Mouse (Mus musculus) gastrocnemius, adult 2 months (tissue): ENCODE data around the gene Piwil4. TPM values are rescaled to one million over a fixed set of nuclear protein-coding genes. Genes with fewer than 3 reads are reported as not detected.
"Not testable (repeated sequence)": the region's sequence is repeated elsewhere in the genome, so short reads cannot be mapped to it uniquely, and the experiment has no call there.

Experiments
- DNase-seq: peaks from one replicate; pipeline ENCODE4 v3.0.0; 2022
- H3K27ac ChIP-seq: fragments of 200-600 bp; 2 replicates; pipeline ENCODE4 v1.8.1; 2022; ENCODE audit warnings: mild to moderate bottlenecking
- H3K4me3 ChIP-seq: fragments of 200-600 bp; 2 replicates; pipeline ENCODE4 v1.8.1; 2022; ENCODE audit warnings: mild to moderate bottlenecking, moderate library complexity
- CTCF ChIP-seq: fragments of 200-600 bp; IDR thresholded peaks from 2 replicates; pipeline ENCODE4 v1.8.1; 2022; ENCODE audit warnings: antibody characterized with exemption, mild to moderate bottlenecking, moderate library complexity
- intact Hi-C: fragments of 180-260 bp; cut with DNase I; formaldehyde crosslinking; loops from one replicate; pipeline ENCODE4 v1.15.1; 2025
- total RNA-seq, 2 experiments: library from RNA; stranded (reverse); gene quantifications; 2 replicates each; pipeline ENCODE4 v1.2.3; 2021

The Piwil4 gene
- total RNA-seq, 2 experiments from 2014 or later, result 0.11 TPM; not detected in 1

DNA sequence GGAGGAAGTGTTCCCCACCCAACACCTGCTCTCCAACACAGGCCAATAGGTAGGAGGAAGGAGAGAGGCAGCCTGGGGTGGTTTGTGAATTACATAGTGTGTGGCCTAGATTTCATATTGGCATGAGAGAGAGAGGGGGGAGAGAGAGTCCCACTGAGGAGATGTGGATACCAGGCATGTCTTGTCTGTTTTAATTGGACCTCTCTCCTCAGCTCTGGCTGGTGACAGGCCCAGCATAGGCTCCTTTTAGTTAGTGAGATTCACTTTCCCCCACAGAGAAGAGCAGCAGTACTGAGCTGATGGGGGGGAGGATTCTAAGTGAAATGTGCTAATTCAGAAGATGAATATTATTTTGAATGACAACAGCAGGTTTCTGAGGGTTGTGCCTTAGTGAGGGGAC lies 57.8 kb downstream of the Piwil4 start:
- Histone ChIP-seq H3K27ac (no peak overlapping the region), H3K4me3 (no peak overlapping the region)
- DNase-seq, result no peak
- intact Hi-C loops, result no loop called here
- TF ChIP-seq CTCF, result no peak

DNA sequence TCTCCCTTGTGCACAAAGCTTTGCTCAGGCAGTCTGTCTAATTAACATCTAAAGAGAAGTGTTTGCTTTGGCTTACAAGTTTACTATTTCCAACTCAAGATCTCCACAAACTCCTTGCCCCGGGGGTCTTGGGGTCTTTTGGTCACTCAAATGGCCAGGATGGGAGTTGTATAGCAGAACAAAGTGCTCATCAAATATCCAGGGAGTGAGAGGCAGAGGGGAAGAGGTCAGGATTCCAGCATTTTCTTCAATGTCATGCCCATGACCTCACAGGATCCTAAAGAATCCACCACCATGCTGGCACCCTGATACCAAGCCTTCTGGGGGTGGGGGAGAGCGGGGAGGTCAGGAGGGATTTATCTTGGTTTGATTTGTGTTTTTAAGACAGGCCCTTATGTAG lies 59.9 kb downstream of the Piwil4 start:
- no peak for TF ChIP-seq CTCF
- no peak overlapping the region for H3K27ac ChIP-seq

DNA sequence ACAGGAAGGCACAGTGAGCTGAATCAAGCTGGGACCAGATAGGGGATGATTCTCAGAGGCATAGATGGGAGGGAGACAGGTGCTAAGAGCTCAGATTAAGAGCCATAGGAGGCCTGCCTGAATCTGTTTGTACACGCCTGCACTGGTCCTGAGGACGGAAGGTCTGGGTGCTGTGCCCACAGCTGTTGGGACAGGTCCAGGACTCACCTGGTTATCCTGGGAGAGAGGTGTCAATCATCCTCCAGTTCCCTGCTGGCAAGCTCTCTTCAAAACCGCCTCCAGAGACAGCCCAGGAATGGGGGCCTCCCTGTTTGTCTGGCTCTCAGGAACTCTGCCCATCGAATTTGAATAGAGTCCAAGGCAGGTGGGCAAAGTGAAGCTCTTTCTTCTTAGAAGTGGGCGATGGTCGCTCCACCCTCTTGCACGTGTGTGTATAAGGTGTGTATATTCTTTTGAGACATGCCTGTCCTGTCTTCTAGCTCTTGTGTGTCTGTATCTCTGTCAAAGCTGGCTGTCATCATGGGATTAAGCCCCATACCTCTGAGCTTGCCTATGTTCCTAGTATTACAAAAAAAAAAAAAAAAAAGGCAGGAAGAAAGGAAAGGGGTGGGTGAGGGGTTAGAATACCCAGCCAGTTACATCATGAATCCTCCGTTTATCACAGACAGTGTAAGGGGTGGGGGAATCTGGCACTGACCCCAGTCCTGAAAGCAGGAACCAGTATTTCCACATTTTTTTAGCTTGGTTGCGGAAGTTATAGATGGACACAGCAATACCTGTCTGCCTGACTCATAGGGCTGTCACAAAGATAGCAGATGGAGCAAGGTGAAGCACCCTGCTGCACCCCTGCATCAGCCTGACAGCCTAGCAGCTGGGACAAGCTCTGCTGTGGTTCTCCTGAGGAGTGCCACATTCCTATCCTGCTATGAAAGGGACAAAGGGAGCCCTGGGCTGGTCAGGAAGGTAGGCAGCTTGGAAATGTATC lies 64.5 kb downstream of the Piwil4 start:
- DNase-seq, result no peak
- TF ChIP-seq CTCF, result no peak
- H3K27ac ChIP-seq, result no peak overlapping the region
- intact Hi-C loops, result no loop called here
- no peak overlapping the region for H3K4me3 ChIP-seq

More for the DNA sequence above, 59.9 kb downstream of the Piwil4 start:
- intact Hi-C loops, result no loop called here
- no peak overlapping the region for H3K4me3 ChIP-seq
- DNase-seq, result no peak

DNA sequence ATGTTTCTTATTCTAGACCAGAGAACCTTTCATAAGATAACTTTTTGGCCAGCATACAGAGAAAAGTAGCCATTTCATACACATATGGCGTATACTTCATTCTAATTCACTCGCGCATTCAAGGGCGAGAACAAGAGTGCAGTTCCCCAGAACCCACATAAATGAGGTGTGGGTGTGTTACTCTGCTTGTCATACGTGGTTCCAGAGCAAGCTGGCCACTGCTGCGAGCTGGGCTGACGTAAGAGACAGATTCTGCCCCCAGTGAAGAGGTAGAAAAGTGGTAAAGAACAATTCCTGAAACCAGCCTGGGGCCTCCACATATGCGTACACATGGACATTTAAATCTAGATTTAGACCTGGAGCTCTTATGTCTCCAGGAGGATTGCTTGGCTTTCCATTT lies 66.0 kb downstream of the Piwil4 start:
- Histone ChIP-seq H3K27ac (no peak overlapping the region), H3K4me3 (no peak overlapping the region)
- no peak for TF ChIP-seq CTCF
- DNase-seq, result no peak
- intact Hi-C loops, result no loop called here

DNA sequence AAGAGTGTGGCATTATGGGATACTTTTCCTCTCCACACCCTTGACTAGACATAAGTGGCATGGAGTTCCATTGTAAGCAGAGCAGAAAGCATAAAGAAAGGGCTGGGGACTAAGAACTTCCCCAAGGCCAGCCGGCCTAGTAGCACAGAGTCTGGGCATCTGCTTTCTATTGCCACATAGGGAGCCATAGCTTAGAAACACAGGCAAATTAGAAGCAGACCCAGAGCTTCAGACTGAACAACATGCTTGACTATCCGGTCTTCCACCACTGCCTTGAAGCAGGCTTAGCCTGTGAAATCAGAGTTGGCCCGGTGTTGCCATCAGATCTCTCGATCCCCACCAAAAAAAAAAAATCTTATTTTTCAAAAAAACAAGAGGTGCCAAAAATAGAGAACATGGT lies 67.4 kb downstream of the Piwil4 start:
- intact Hi-C loops, result no loop called here

DNA sequence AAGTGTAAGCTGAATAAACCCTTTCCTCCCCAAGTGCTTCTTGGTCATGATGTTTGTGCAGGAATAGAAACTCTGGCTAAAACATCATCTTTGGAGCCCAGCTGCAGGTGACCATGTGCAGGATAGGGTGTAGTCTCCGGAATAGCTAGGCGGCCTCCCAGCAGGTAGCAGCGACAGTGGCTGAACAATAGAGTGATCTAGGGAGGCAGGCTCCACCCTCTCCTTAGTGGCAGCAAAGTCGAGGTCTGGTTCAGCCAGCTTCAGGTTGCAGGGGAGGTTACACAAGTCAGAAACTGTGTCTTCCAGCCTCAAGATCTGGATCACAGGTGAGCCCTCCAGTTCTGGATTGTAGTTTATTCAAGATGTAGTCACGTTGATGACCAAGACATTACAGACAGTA lies 68.6 kb downstream of the Piwil4 start:
- H3K4me3 ChIP-seq, intact Hi-C loops, DNase-seq, H3K27ac ChIP-seq: not testable (repeated sequence)

More for the DNA sequence above, 67.4 kb downstream of the Piwil4 start:
- Histone ChIP-seq H3K27ac (no peak overlapping the region), H3K4me3 (no peak overlapping the region)
- TF ChIP-seq CTCF, result no peak
- DNase-seq, result no peak

DNA sequence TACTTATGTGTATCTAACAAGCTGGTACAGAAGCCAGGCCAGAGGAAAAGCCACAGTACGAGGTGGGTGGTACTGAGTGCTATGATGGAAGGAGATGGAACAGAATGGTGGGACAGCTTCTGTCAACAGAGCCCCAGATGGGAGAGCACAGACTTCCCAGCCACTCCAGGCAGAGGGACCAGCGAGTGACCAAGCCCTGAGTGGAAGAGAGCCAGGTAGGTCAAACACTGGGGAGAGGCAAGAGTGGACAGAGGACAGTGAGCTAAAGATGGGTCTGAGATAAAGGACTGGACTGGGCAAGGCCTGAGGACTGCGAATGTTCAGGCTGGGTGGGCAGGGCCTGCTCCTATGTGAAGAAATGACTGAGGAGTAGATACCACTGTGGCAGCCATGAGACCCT lies 72.2 kb downstream of the Piwil4 start:
- peak; percentile 58 for DNase-seq
- H3K4me3 ChIP-seq, result no peak overlapping the region
- peak overlapping the region; percentile 41 for H3K27ac ChIP-seq
- intact Hi-C loops, result no loop called here
- TF ChIP-seq CTCF, result no peak

DNA sequence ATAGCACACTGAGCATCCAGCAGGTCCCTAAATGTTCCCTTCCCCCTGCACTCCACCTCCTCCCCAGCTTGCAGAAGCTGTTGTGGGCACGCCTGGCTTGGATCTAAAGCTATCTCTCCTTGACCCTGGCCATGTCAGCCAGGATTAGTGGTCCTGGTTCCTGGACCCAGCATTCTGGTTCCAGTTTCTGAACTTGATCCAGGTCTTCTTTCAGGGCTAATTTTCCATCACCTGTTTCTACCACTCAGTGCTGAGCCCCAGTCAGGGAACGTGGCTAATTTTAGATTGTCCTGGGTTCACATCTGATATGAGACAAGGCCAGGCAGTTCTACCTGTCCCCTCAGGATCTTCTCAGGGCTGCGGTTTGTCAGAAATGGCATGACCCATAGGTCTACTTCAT lies 74.5 kb downstream of the Piwil4 start:
- peak overlapping the region; percentile 95 for H3K27ac ChIP-seq
- 0 out of 2 replicates have a peak overlapping the region, but pooled peaks have one; percentile 7 for H3K4me3 ChIP-seq
- TF ChIP-seq CTCF, result no peak
- DNase-seq, result peak; percentile 74
- intact Hi-C loops, result no loop called here

DNA sequence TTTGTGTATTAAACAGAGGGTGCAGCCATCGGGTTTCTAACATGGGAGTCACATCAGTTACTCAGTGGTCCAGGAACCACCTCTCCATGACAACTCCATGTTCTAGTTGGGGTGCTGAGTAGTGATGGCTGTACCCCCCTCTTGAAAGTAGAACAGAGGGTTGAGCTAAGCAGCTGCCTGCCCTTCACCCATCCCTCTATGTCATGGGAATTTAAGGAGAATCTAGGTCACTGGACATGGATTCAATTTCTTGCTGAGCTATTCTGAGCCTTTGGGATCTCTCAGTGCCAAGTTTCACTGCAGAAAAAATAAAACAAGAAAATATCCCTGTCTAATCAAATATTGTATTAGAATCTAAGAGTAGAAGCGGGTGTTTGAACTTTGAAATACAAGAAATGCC lies 76.9 kb downstream of the Piwil4 start:
- Histone ChIP-seq H3K4me3 (peak overlapping the region; percentile 70), H3K27ac (peak overlapping the region; percentile 95)
- DNase-seq, result peak; percentile 60
- intact Hi-C loops, result loop anchor here (2.0 to 5.0 kb wide), 2 partner anchors 39 to 66 kb away; no protein-coding TSS in a partner anchor
- TF ChIP-seq CTCF, result no peak

DNA sequence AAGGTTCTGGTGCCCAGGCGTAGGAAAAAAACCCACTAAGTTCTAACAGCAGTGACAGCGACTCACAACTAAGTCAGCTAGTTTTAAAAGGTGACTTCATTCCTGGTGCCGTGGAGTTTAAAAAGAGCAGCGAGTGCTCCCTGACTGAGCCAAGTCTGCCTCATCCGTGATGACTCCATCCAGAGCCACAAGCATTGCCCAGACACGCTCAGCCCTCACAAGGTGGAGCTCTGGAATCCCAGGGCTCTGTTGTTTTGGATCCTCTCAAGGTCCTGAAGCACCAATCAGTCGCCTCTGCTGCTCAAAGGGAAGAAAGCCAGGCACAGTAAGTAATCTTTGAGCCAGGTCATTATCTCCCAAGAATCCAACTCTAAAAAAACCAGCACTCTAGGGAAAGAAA lies 77.7 kb downstream of the Piwil4 start:
- no peak for TF ChIP-seq CTCF
- peak; percentile 81 for DNase-seq
- intact Hi-C loops, result loop anchor here (2.0 to 5.0 kb wide), 2 partner anchors 38 to 66 kb away; no protein-coding TSS in a partner anchor
- Histone ChIP-seq H3K4me3 (peak overlapping the region; percentile 70), H3K27ac (peak overlapping the region; percentile 95)

DNA sequence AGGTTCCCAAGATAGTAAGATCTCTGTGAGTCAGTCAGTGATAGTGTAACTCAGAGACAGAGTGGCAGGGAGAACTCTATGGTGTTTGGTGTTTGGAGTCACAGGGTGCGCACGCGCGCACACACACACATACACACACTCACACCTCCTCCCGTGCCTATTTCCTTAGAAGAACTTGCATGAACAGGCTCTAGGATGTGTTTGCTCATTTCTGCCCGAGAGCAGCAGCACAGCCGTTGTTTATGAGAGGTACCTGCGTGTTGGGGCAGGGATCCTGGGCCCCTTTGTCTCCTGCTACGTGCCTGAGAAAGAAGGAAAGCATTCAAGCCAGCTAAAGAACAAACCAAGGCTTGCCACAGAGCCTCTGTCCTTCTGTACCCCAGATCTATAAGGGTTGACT lies 78.4 kb downstream of the Piwil4 start:
- DNase-seq, result no peak
- TF ChIP-seq CTCF, result no peak
- intact Hi-C loops, result loop anchor here (2.0 to 5.0 kb wide), 2 partner anchors 37 to 65 kb away; no protein-coding TSS in a partner anchor
- Histone ChIP-seq H3K4me3 (peak overlapping the region; percentile 70), H3K27ac (peak overlapping the region; percentile 95)

DNA sequence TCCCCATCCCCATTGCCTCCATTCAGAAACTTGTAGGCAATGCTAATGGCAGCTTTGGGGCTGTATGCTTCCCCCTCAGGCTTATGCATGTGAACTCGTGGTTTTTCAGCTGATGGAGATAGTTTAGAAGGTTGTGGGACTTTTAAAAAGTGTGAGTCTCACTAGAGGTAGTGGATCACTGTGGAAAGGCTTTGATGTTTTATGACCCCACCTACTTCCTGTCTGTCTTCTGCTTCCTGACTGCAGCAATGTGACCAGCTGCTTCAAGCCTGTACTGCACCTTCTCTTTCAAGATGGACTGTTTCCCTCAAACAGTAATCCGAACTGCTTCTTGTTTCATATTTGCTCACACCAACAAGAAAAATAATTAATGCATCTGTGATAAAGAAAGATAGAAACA lies 82.6 kb downstream of the Piwil4 start:
- no peak for TF ChIP-seq CTCF
- DNase-seq, result no peak
- Histone ChIP-seq H3K27ac (0 out of 2 replicates have a peak overlapping the region, but pooled peaks have one; percentile 41), H3K4me3 (peak overlapping the region; percentile 70)
- intact Hi-C loops, result no loop called here

DNA sequence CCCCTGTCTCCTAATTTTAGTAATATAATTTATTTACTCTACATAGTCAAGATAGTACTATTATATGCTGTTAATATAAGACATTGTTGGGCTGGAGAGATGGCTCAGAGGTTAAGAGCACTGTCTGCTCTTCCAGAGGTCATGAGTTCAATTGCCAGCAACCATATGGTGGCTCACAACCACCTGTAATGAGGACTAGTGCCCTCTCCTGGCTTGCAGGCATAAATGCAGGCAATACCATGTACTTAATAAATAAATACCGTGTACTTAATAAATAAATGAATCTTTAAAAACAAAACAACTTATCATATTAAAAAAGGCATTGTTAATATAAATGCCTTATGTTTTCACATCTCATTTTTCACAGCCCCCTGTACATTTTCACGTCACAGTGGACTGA lies 86.5 kb downstream of the Piwil4 start:
- peak overlapping the region; percentile 84 for H3K27ac ChIP-seq
- H3K4me3 ChIP-seq, result no peak overlapping the region
- peak; percentile 59 for TF ChIP-seq CTCF
- intact Hi-C loops, result no loop called here
- DNase-seq, result no peak
